Mouse (Mus musculus): ENCODE results near the gene Gm6993. TPM values are rescaled to one million over a fixed set of nuclear protein-coding genes. Genes with fewer than 3 reads are reported as not detected.
A peak's percentile ranks its signal among the peaks of the same experiment; 100 is the strongest.

The Gm6993 gene
- polyA plus RNA-seq, 1 experiment from 2014 or later: not detected

GRCm38 (mm10) chr12:31281100-31281591 lies 40.6 kb downstream of the Gm6993 start:
- H3K36me3 ChIP-seq (ENCODE audit: control insufficient read depth, insufficient read depth, low read length): no peaks in the 10 kb centered on the region
- H3K27me3 ChIP-seq (ENCODE audit: control insufficient read depth, insufficient read depth, low read length): no peaks in the 10 kb centered on the region
- DNase-seq (peak; percentile 46), ATAC-seq (ENCODE audit: low FRiP score, low TSS enrichment) (no peak; the same call in 1 of the 2 replicates)
- no peak overlapping the region for H3K4me2 ChIP-seq (ENCODE audit: low read length)
- no peak overlapping the region for H3K9ac ChIP-seq (replicated peaks; ENCODE audit: low read length)
- no peak overlapping the region for H3K27ac ChIP-seq (replicated peaks; ENCODE audit: low read depth, low read length)
- no peaks in the 10 kb centered on the region for H3K9me3 ChIP-seq (ENCODE audit: control insufficient read depth, low read length)
- 17% methylated on average over 9 of the region's 9 CpGs for WGBS
- H3K4me3 ChIP-seq (replicated peaks; ENCODE audit: low read depth, low read length): no peak overlapping the region
- H3K4me1 ChIP-seq (ENCODE audit: control insufficient read depth, insufficient read depth, low read length): peaks cover 6% of the 10 kb centered on the region; the same call in 1 of the 2 replicates

- DNase-seq (no peak), ATAC-seq (ENCODE audit: low FRiP score, low TSS enrichment) (no peak)
- Histone ChIP-seq H3K27ac (replicated peaks; ENCODE audit: low read depth, low read length) (no peak overlapping the region), H3K27me3 (ENCODE audit: control insufficient read depth, insufficient read depth, low read length) (no peaks in the 10 kb centered on the region), H3K4me1 (ENCODE audit: control insufficient read depth, insufficient read depth, low read length) (peaks cover 6% of the 10 kb centered on the region; the same call in 1 of the 2 replicates), H3K9ac (replicated peaks; ENCODE audit: low read length) (no peak overlapping the region), H3K9me3 (ENCODE audit: control insufficient read depth, low read length) (no peaks in the 10 kb centered on the region), H3K36me3 (ENCODE audit: control insufficient read depth, insufficient read depth, low read length) (no peaks in the 10 kb centered on the region), H3K4me2 (ENCODE audit: low read length) (no peak overlapping the region), H3K4me3 (replicated peaks; ENCODE audit: low read depth, low read length) (no peak overlapping the region)
- 89% methylated on average over 5 of the region's 5 CpGs for WGBS
Measured at GRCm38 (mm10) chr12:31282241-31282640, 41.7 kb downstream of the Gm6993 start.

- ATAC-seq (ENCODE audit: low FRiP score, low TSS enrichment) (no peak), DNase-seq (no peak)
- Histone ChIP-seq H3K4me1 (ENCODE audit: control insufficient read depth, insufficient read depth, low read length) (peaks cover 6% of the 10 kb centered on the region; the same call in 1 of the 2 replicates), H3K27ac (replicated peaks; ENCODE audit: low read depth, low read length) (no peak overlapping the region), H3K27me3 (ENCODE audit: control insufficient read depth, insufficient read depth, low read length) (no peaks in the 10 kb centered on the region), H3K4me2 (ENCODE audit: low read length) (no peak overlapping the region), H3K4me3 (replicated peaks; ENCODE audit: low read depth, low read length) (no peak overlapping the region), H3K9ac (replicated peaks; ENCODE audit: low read length) (no peak overlapping the region), H3K9me3 (ENCODE audit: control insufficient read depth, low read length) (no peaks in the 10 kb centered on the region), H3K36me3 (ENCODE audit: control insufficient read depth, insufficient read depth, low read length) (no peaks in the 10 kb centered on the region)
- 88% methylated on average over 4 of the region's 4 CpGs for WGBS
Measured at GRCm38 (mm10) chr12:31283131-31283530, 42.6 kb downstream of the Gm6993 start.

- Histone ChIP-seq H3K36me3 (ENCODE audit: control insufficient read depth, insufficient read depth, low read length) (no peaks in the 10 kb centered on the region), H3K4me2 (ENCODE audit: low read length) (no peak overlapping the region), H3K27ac (replicated peaks; ENCODE audit: low read depth, low read length) (no peak overlapping the region), H3K4me3 (replicated peaks; ENCODE audit: low read depth, low read length) (no peak overlapping the region), H3K27me3 (ENCODE audit: control insufficient read depth, insufficient read depth, low read length) (no peaks in the 10 kb centered on the region), H3K9ac (replicated peaks; ENCODE audit: low read length) (no peak overlapping the region), H3K4me1 (ENCODE audit: control insufficient read depth, insufficient read depth, low read length) (peaks cover 6% of the 10 kb centered on the region; the same call in 1 of the 2 replicates), H3K9me3 (ENCODE audit: control insufficient read depth, low read length) (no peaks in the 10 kb centered on the region)
- WGBS: 74% methylated on average over 4 of the region's 4 CpGs
- no peak for ATAC-seq (ENCODE audit: low FRiP score, low TSS enrichment)
- no peak for DNase-seq
Measured at GRCm38 (mm10) chr12:31283617-31284136, 43.1 kb downstream of the Gm6993 start.

- no peak for DNase-seq
- H3K4me1 ChIP-seq (ENCODE audit: control insufficient read depth, insufficient read depth, low read length): no peaks in the 10 kb centered on the region
- no peak overlapping the region for H3K4me3 ChIP-seq (replicated peaks; ENCODE audit: low read depth, low read length)
- no peak overlapping the region for H3K9ac ChIP-seq (replicated peaks; ENCODE audit: low read length)
- H3K4me2 ChIP-seq (ENCODE audit: low read length): no peak overlapping the region
- no peaks in the 10 kb centered on the region for H3K9me3 ChIP-seq (ENCODE audit: control insufficient read depth, low read length)
- no peak overlapping the region for H3K27ac ChIP-seq (replicated peaks; ENCODE audit: low read depth, low read length)
- no peaks in the 10 kb centered on the region for H3K27me3 ChIP-seq (ENCODE audit: control insufficient read depth, insufficient read depth, low read length)
- H3K36me3 ChIP-seq (ENCODE audit: control insufficient read depth, insufficient read depth, low read length): no peaks in the 10 kb centered on the region
- no peak for ATAC-seq (ENCODE audit: low FRiP score, low TSS enrichment)
- 80% methylated on average over 10 of the region's 10 CpGs for WGBS
Measured at GRCm38 (mm10) chr12:31289046-31289445, 48.5 kb downstream of the Gm6993 start.

Other genes with a start within 250 kb of the Gm6993 start
- gene Fam110c, start 166.9 kb upstream of the Gm6993 start, polyA plus RNA-seq (2014; fragmentation: Nextera tagmentation; extraction: Ambion mirVana): 0.11 TPM in 1 of 2 replicates, not detected in the other
- 3.9 and 16.7 TPM in 2 replicates for gene Lamb1, start 24.5 kb downstream of the Gm6993 start, polyA plus RNA-seq (2014; fragmentation: Nextera tagmentation; extraction: Ambion mirVana)
- 111 and 121 TPM in 2 replicates for gene Dld, start 110.7 kb downstream of the Gm6993 start, polyA plus RNA-seq (2014; fragmentation: Nextera tagmentation; extraction: Ambion mirVana)
- not detected in 2 replicates for gene Slc26a3, start 150.1 kb downstream of the Gm6993 start, polyA plus RNA-seq (2014; fragmentation: Nextera tagmentation; extraction: Ambion mirVana)

All from midbrain, embryonic 14.5 days (tissue).